Mouse (Mus musculus): ENCODE data around the gene Atrnl1.

Gene Atrnl1

GRCm38 (mm10) chr19:57609361-57610057 is 1.3 kb upstream of the Atrnl1 start:
- DNase-seq (ENCODE audit: low spot score in 2 of 2), result peak in 1 of 2 experiments; percentile 47

GRCm38 (mm10) chr19:57610058-57610475 is 767 bp upstream of the Atrnl1 start:
- peak in 1 of 2 experiments; percentile 22 for DNase-seq (ENCODE audit: low spot score in 2 of 2)

GRCm38 (mm10) chr19:57611291-57612178 is 701 bp downstream of the Atrnl1 start:
- peak; percentile 45 to 61 for DNase-seq (ENCODE audit: low spot score in 2 of 2)

- no peak for DNase-seq (ENCODE audit: low spot score in 2 of 2)
Observed at GRCm38 (mm10) chr19:57612179-57612472, 1.3 kb downstream of the Atrnl1 start.

- no peak for DNase-seq (ENCODE audit: low spot score in 2 of 2)
Observed at GRCm38 (mm10) chr19:57615972-57616621, 5.3 kb downstream of the Atrnl1 start.

GRCm38 (mm10) chr19:57619088-57619487 is 8.3 kb downstream of the Atrnl1 start:
- DNase-seq (ENCODE audit: low spot score in 2 of 2), result no peak

DNA sequence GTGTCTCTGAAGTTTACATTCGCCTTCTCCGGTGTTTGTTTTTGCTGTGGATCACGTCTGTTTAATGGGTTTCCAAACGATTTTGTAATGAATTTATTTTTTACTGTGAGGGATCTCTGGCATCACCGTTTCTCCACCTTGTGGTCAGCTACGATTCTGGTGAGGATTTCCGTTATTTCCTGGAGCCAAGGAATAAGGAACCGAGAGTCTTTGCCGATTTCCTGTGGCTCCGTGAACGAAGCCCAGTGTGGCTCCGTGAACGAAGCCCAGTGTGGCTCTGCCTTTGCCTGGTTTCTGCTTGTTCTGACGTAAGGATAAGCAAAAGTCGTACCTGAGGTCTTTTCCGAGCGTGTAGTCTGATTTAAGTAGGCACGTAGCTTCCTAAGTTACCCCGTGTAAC is 11.0 kb downstream of the Atrnl1 start:
- DNase-seq (ENCODE audit: low spot score in 2 of 2), result no peak

- DNase-seq (ENCODE audit: low spot score in 2 of 2), result no peak
Observed at GRCm38 (mm10) chr19:57625738-57626137, 14.9 kb downstream of the Atrnl1 start.

DNA sequence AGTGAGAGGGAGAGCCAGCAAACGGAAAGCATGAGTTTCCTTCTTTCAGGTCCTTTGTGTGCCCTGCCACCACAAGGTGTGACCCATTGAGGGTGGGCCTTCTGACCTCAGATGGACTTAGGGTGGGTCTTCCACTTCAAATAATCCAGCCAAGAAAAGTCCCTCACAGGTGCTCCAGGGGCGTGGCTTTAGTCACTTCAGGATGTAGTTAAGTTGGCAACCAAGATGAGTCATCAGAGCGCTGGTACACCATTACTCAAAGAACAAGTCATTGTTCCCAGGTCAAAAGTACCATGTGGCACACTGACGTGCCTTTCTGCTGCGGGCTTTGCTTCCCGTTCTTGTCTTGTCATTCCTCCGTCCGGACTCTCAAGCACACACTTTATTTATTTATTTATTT is 16.4 kb downstream of the Atrnl1 start:
- DNase-seq (ENCODE audit: low spot score in 2 of 2), result no peak

- DNase-seq (ENCODE audit: low spot score in 2 of 2), result no peak
Observed at GRCm38 (mm10) chr19:57642536-57642935, 31.7 kb downstream of the Atrnl1 start.

GRCm38 (mm10) chr19:57642980-57643379 is 32.1 kb downstream of the Atrnl1 start:
- no peak for DNase-seq (ENCODE audit: low spot score in 2 of 2)

- DNase-seq (ENCODE audit: low spot score in 2 of 2), result no peak
Observed at GRCm38 (mm10) chr19:57648202-57648943, 37.5 kb downstream of the Atrnl1 start.

DNA sequence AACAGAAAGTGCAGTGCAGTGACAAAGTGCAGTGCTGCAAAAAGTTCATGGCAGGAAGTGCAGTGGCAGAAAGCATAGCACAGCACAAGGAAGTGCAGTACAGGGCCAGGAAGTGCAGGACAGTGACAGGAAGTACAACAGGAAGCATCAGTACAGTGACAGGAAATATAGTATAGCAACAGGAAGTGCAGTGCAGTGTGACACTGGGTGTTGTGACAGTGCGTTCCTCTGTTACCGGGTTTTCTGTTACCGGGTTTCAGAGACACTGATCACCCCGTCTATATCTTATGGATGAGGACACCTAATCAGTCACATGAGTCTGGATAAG is 38.1 kb downstream of the Atrnl1 start:
- DNase-seq (ENCODE audit: low spot score in 2 of 2), result no peak

DNA sequence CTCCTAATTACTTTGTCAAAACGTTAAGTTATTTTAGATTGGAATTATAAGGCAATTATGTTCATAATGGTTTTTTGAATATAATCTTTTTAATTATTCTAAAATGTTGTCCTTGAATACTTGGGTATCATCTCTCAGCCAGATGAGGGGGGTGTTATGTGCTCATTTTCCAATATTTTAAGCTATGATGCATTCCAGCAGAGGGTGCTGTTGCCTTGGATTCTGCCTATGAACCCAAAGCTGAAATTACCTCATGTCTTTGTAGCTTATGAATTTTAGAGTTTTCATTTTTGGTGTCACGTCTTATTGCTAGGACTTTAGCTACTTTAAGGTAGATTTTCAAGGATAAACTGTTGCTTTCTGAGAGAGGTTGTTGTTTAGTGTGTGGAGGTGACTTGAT is 44.2 kb downstream of the Atrnl1 start:
- DNase-seq (ENCODE audit: low spot score in 2 of 2), result peak in 1 of 2 experiments; percentile 16

DNA sequence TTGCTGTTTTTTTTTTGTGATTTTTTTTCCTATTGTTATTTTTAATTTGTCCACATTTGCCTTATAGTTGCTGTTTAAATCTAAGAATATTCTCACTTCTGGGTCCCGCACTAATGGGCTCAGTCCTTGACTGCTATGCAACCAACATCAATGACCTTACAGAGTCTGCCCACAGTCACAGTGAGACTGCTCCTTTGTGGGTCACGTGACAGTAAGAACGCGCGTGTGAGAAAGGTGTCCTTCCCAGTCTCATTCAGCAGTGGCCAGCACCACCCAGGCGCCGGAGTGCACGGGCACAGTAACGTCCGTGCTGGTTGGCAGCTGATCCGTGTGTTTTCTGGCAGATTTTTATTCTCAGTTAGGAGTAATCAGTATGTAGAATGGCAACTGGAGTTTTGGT is 44.7 kb downstream of the Atrnl1 start:
- no peak for DNase-seq (ENCODE audit: low spot score in 2 of 2)

GRCm38 (mm10) chr19:57657426-57658087 is 46.7 kb downstream of the Atrnl1 start:
- DNase-seq (ENCODE audit: low spot score in 2 of 2), result no peak

DNA sequence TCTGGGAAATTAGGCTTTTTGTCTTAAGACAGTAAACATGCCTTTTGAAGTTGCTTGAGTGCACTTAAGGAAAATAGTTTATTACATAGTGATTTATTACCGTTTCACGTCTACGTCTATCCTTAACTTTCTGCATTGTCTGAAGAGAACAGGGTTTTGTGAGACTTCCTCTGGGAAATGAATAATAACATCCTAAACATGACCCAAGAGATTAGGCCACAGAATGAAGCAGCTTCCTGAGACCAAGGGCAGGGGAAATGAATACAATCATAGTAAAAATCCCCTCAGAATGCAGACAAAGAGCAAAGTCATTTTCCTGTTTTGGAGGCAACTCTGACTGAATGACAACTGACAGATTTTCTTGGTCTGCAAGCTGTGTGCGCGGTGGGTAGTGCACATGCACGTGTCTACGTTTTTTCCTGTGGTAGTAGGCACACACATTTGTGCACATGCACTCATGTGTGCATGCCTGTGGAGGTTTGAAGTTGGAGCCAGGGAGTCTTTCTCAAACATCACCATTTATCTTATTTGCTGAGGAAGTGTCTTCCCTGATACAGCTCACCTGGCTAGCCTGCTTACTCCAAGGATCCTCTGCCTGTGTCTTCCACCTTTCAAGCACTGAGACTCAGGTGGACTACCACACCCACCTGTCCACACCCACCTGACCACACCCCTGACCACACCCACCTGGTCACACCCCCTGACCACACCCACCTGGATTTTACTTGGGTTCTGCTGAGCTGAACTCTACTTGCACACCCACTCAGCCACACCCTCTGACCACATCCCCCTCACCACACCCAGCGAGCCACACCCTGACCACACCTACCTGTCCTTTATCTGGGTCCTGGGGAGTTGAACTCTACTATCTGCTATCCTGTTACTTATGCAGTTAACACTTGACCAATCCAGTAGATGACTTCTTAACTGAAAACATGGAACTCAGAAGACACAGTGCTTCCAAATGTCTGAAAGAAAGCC is 47.6 kb downstream of the Atrnl1 start:
- DNase-seq (ENCODE audit: low spot score in 2 of 2), result no peak

- no peak for DNase-seq (ENCODE audit: low spot score in 2 of 2)
Observed at GRCm38 (mm10) chr19:57667011-57667410, 56.2 kb downstream of the Atrnl1 start.

DNA sequence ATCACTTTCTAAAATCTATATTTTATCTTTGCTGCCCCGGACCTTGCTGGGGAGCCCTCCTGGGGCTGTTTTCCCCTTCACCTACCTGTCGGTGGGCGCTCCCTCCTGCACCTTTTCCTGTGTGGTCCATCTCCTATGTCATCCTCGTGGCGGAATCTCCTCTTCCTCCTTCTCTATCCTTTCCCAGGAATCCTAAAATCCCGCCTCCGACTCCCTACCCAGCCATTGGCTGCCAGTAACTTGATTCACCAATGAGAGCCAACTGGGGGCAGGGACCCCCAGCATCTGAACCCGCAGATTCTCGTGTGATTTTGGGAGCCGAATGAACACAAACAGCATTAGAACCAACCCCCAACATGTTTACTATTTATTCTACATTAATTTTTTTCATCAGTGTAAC is 57.1 kb downstream of the Atrnl1 start:
- no peak for DNase-seq (ENCODE audit: low spot score in 2 of 2)

DNA sequence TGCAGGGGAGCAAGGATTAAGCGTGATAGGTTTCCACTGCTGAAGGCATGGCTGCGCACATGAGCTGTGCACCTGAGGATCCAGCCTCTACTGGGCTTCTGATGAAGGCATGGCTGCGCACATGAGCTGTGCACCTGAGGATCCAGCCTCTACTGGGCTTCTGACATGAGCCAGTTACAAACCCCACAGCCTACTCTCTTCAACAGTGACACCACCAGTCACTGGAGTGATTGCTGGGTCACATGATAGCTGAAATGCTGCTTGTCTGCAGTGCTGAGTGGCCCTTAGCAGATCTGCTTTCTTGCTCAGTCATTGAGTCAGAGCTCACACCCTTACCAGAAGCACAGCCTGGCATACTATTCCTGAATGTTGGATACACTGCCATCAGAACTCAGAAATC is 68.6 kb downstream of the Atrnl1 start:
- DNase-seq (ENCODE audit: low spot score in 2 of 2), result no peak

All from urinary bladder, adult 18-20 months (tissue).